Mouse (Mus musculus): ENCODE measurements around the gene Usp21. TPM values are rescaled to one million over a fixed set of nuclear protein-coding genes. Genes with fewer than 3 reads are reported as not detected.
"Not testable (repeated sequence)": the region's sequence is repeated elsewhere in the genome, so short reads cannot be mapped to it uniquely, and the experiment has no call there.

Usp21 gene
- total RNA-seq, 2 experiments from 2014 or later = 22.2 to 22.3 TPM

DNA sequence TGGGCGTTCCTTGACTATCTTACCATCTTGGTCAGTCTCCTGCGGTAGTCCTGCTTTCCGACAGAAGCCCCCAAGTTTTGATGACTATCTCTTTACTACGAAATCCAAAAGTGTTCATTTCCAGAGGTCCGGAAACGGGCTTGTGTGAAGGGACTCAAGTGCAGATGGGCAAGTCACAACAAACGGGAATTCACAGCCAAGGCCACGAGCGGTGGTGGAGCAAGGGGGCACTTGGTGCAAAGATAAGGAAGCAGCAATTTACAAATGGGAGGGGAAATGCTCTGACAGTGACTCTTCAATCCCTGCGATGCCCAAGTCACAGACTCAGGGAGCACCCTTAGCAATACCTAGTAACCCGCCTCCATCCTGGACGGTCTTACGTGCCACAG is 40.3 kb downstream of the Usp21 start:
- DNase-seq (ENCODE audit: low spot score in 2 of 2) = no peak

DNA sequence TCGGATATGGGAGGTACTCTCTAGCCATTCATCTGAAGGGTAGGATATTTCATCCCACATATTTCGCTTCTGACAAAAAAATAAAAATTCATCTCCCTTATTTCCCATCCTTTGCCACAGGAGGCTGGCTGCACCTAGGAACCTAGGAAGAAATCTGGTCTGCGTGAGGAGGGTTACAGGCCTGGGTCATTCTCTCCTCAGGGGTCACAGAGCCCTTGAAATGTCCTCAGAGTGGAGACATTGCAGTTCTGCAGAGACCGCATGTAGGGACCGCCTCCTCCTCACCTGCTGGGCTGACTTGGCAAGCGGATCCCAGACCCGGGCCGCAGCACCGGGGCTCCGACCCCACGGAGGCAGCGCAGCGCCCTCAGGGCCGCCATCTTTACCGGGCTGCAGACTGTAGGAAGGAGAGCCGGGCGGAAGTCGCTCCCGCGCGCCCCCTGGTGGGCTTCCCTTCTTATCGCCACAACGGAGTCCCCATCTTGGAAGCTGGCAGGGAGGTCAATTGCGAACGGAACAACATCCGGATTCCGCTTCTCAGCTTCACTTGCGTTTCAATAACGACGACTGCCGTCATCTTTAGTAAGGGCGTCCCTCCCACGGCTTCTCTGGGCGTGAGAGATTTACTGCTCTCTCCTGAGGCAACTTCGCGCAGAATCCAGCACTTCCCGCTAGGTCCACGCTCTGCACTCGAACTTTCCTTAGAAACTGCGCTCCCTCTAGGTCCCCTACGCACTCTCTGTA is 40.9 kb downstream of the Usp21 start:
- peak; percentile 97 to 98 for DNase-seq (ENCODE audit: low spot score in 2 of 2)

DNA sequence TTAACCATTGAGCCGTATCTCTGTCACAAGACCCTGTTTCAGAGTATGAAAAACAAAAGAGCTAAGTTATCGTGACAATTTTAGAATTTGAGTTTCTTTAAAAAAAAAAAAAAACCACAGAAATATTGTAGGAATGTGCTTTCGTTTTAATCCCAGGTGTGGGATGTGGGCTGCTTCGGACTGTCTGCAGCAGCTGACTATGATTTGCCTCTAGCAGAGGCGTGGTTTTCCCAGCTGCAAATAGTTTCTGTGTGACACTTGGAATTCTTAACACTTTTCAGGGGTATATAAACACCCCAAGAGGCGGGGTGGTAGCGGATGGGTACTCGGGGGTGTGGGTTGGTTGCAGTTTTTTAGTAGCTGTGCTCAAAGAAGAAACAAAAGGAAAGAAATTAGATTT is 42.4 kb downstream of the Usp21 start:
- DNase-seq (ENCODE audit: low spot score in 2 of 2) = no peak

DNA sequence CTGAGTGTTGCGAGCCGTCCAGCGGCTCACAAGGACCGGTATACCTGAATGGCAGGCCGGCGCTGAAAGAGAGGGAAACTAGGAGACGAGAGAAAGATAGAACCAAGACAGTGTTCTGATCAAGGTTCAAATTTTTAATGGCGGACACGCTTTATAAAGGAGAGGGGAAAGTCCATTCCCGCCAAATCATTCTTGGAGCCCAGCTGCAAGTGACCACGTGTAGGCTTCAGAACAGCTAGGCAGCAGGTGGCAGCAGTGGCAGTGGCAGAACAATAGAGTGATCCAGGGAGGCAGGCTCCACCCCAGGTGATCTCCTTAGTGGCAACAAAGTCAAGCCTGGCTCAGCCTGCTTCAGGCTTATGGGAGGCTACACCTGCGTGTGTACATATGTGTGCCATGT is 45.8 kb downstream of the Usp21 start:
- not testable (repeated sequence) for DNase-seq (ENCODE audit: low spot score in 2 of 2)

GRCm38 (mm10) chr1:171240911-171241310 is 46.9 kb downstream of the Usp21 start:
- DNase-seq (ENCODE audit: low spot score in 2 of 2) = no peak

GRCm38 (mm10) chr1:171239992-171240744 is 47.6 kb downstream of the Usp21 start:
- no peak for DNase-seq (ENCODE audit: low spot score in 2 of 2)

- peak in 1 of 2 experiments; percentile 36 for DNase-seq (ENCODE audit: low spot score in 2 of 2)
Measured at GRCm38 (mm10) chr1:171238463-171238862, 49.3 kb downstream of the Usp21 start.

GRCm38 (mm10) chr1:171237438-171237837 is 50.4 kb downstream of the Usp21 start:
- no peak for DNase-seq (ENCODE audit: low spot score in 2 of 2)

DNA sequence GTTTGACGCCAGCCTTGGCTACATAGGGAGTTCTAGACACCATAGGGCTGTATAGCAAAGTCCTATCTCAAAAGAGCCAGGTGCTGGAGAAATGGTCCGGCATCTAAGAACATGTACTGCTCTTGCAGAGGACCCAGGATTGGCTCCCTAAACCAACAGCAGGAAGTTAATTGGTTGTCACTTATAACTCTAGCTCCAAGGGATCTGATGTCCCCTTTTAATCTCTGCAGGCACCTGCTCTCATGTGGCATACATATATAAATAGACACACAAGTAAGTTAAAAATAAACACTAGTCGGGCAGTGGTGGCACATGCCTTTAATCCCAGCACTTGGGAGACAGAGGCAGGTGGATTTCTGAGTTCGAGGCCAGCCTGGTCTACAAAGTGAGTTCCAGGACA is 52.0 kb downstream of the Usp21 start:
- DNase-seq (ENCODE audit: low spot score in 2 of 2) = no peak

DNA sequence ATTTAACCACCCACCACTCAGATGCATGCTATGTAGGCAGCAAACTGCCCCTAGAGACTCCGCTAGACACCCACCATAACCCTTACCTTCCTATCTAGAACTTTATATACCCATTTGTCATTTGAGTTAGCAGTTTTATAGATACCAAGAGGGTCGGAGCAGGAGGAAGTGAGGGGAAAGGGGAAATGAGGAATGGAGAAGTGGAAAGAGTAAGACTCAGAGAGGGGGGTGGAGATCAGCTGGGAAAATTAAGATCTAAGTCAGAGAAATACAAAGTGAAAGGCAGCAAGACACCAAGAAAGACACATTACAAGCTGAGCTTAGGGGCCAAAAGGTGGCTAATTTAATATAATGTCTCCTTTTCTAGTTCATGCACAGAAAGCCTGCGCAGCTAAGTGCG is 53.3 kb downstream of the Usp21 start:
- no peak for DNase-seq (ENCODE audit: low spot score in 2 of 2)

DNA sequence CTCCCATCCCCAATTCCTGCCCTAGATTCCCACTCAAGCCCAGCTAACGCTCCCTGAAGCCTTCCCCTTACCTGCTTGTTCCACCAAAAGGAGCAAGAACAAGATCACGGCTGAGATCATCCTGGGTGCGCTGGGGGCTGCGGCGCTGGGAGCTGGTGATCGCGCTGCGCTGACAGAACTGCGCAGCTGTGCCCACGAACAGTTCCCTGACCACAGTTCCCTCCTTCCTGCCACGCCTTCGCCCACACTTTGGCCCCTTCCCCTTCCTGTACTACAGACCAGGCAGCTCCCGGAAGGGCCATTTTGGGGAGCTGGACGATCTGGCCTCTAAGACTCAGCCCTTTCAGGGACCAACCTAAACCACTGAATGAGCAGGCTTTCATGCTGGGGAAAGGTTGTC is 53.7 kb downstream of the Usp21 start, which contains the start of gene Fcer1g:
Fcer1g (minus strand) TSS at position 240 of the 400 bp plus-strand sequence.
- no peak for DNase-seq (ENCODE audit: low spot score in 2 of 2)

- DNase-seq (ENCODE audit: low spot score in 2 of 2) = no peak
Measured at GRCm38 (mm10) chr1:171232800-171233730, 54.7 kb downstream of the Usp21 start.

- DNase-seq (ENCODE audit: low spot score in 2 of 2) = no peak
Measured at GRCm38 (mm10) chr1:171232348-171232747, 55.4 kb downstream of the Usp21 start.

Other genes with a start within 250 kb of the Usp21 start
- gene Fcgr3, start 223.1 kb downstream of the Usp21 start, total RNA-seq (2021) = 10 to 100 TPM; 15.7 to 16.8 TPM
- gene Cfap126, start 174.1 kb downstream of the Usp21 start, total RNA-seq (2021) = 1 to 10 TPM in 1 of 2 experiments, not detected in 1; 1.2 TPM
- 100 to 1,000 TPM; 458 to 496 TPM for gene Sdhc, start 137.4 kb downstream of the Usp21 start, total RNA-seq (2021)
- 100 to 1,000 TPM; 476 to 539 TPM for gene Mpz, start 137.3 kb downstream of the Usp21 start, total RNA-seq (2021)
- gene Pcp4l1, start 91.7 kb downstream of the Usp21 start, total RNA-seq (2021) = 10 to 100 TPM in 1 of 2 experiments, 1 to 10 TPM in 1; 7.5 to 11.7 TPM
- gene Nr1i3, start 74.0 kb downstream of the Usp21 start, total RNA-seq (2021) = under 1 TPM in 1 of 2 experiments, not detected in 1; 0.29 TPM
- gene Tomm40l, start 65.5 kb downstream of the Usp21 start, total RNA-seq (2021) = 10 to 100 TPM; 33.4 to 39.7 TPM
- 10 to 100 TPM in 1 of 2 experiments, 1 to 10 TPM in 1; 2.1 to 13.8 TPM for gene Apoa2, start 62.9 kb downstream of the Usp21 start, total RNA-seq (2021)
- 10 to 100 TPM; 18.7 to 28.7 TPM for gene Fcer1g, start 53.6 kb downstream of the Usp21 start, total RNA-seq (2021)
- gene Adamts4, start 37.6 kb downstream of the Usp21 start, total RNA-seq (2021) = 10 to 100 TPM; 12.1 to 12.5 TPM
- 100 to 1,000 TPM; 471 to 503 TPM for gene Ndufs2, start 36.6 kb downstream of the Usp21 start, total RNA-seq (2021)
- 10 to 100 TPM; 18.5 to 19.5 TPM for gene B4galt3, start 17.7 kb downstream of the Usp21 start, total RNA-seq (2021)
- gene Ppox, start 6.8 kb downstream of the Usp21 start, total RNA-seq (2021) = 10 to 100 TPM; 22.6 to 25.8 TPM
- gene Ufc1, start 7.0 kb upstream of the Usp21 start, total RNA-seq (2021) = 10 to 100 TPM; 88.1 to 89.8 TPM
- gene Dedd, start 41.2 kb upstream of the Usp21 start, total RNA-seq (2021) = 10 to 100 TPM; 33.5 to 33.6 TPM
- 10 to 100 TPM; 22.4 to 24.9 TPM for gene Nit1, start 57.7 kb upstream of the Usp21 start, total RNA-seq (2021)
- 100 to 1,000 TPM in 1 of 2 experiments, 10 to 100 TPM in 1; 97.9 to 112 TPM for gene Pfdn2, start 57.7 kb upstream of the Usp21 start, total RNA-seq (2021)
- under 1 TPM; 0.74 to 0.83 TPM for gene Klhdc9, start 72.8 kb upstream of the Usp21 start, total RNA-seq (2021)
- gene Nectin4, start 82.1 kb upstream of the Usp21 start, total RNA-seq (2021) = under 1 TPM; 0.21 to 0.25 TPM
- gene Arhgap30, start 101.0 kb upstream of the Usp21 start, total RNA-seq (2021) = 1 to 10 TPM; 3.3 to 3.5 TPM
- gene Usf1, start 123.3 kb upstream of the Usp21 start, total RNA-seq (2021) = 10 to 100 TPM; 43.9 to 48.4 TPM
- 1 to 10 TPM; 1.1 to 1.3 TPM for gene Tstd1, start 130.9 kb upstream of the Usp21 start, total RNA-seq (2021)
- gene F11r, start 149.5 kb upstream of the Usp21 start, total RNA-seq (2021) = 10 to 100 TPM; 15.0 to 16.4 TPM
- gene Alyref2, start 215.5 kb upstream of the Usp21 start, total RNA-seq (2021) = 1 to 10 TPM; 3.7 to 4.2 TPM
- gene Itln1, start 247.3 kb upstream of the Usp21 start, total RNA-seq (2021) = not detected

All from gastrocnemius, postnatal 4 days (tissue).